Mouse (Mus musculus) liver, adult 2 months (tissue): ENCODE data around the gene Ms4a5. TPM values are rescaled to one million over a fixed set of nuclear protein-coding genes. Genes with fewer than 3 reads are reported as not detected.
A peak's percentile ranks its signal among the peaks of the same experiment; 100 is the strongest.
"Not testable (repeated sequence)": the region's sequence is repeated elsewhere in the genome, so short reads cannot be mapped to it uniquely, and the experiment has no call there.

Experiments
- DNase-seq: peaks from one replicate; pipeline ENCODE4 v3.0.0-alpha.2; 2011; ENCODE audit warnings: low read depth, low spot score; ENCODE audit errors: extremely low read depth
- H3K27ac ChIP-seq: fragments of 200-500 bp; replicated peaks from 2 replicates; pipeline ENCODE4 v1.5.1; 2012; ENCODE audit warnings: low read depth, mild to moderate bottlenecking, control low read depth, inconsistent platforms, low read length; ENCODE audit not compliant: insufficient read depth
- H3K27me3 ChIP-seq: fragments of 200-500 bp; 2 replicates; pipeline ENCODE4 v1.6.1; 2012; ENCODE audit warnings: mild to moderate bottlenecking, moderate library complexity, low read length, inconsistent platforms; ENCODE audit not compliant: control insufficient read depth, insufficient read depth
- H3K36me3 ChIP-seq: fragments of 200-500 bp; 2 replicates; pipeline ENCODE4 v1.6.1; 2012; ENCODE audit warnings: low read length, inconsistent platforms; ENCODE audit not compliant: control insufficient read depth, insufficient read depth
- H3K4me1 ChIP-seq: fragments of 200-500 bp; 2 replicates; pipeline ENCODE4 v1.6.1; 2011; ENCODE audit warnings: low read length; ENCODE audit not compliant: control insufficient read depth, insufficient read depth
- H3K4me3 ChIP-seq: fragments of 200-500 bp; 2 replicates; pipeline ENCODE4 v1.5.1; 2011; ENCODE audit warnings: low read depth, mild to moderate bottlenecking, control low read depth, low read length, moderate library complexity; ENCODE audit not compliant: insufficient read depth
- H3K79me2 ChIP-seq: fragments of 200-500 bp; 2 replicates; pipeline ENCODE4 v1.6.1; 2012; ENCODE audit warnings: inconsistent platforms, mild to moderate bottlenecking, low read length, moderate library complexity; ENCODE audit not compliant: control insufficient read depth, insufficient read depth
- H3K9ac ChIP-seq: fragments of 200-500 bp; 2 replicates; pipeline ENCODE4 v1.6.1; 2012; ENCODE audit warnings: low read depth, mild to moderate bottlenecking, control low read depth, inconsistent platforms, low read length
- CTCF ChIP-seq: fragments of 200-500 bp; IDR thresholded peaks from 2 replicates; pipeline ENCODE4 v1.5.1; 2011; ENCODE audit warnings: low read depth, low read length, control low read depth
- POLR2A ChIP-seq: fragments of 200-500 bp; IDR thresholded peaks from 2 replicates; pipeline ENCODE4 v1.6.1; 2011; ENCODE audit warnings: low read length, control low read depth; ENCODE audit not compliant: insufficient read depth; ENCODE audit errors: extremely low read depth
- WGBS: fragments of 180-500 bp; shearing (Covaris S2); methylation state at CpG from one replicate; pipeline ENCODE4 v1.1.7; 2018; 5-methylcytosine and 5-hydroxymethylcytosine counted together
- polyA plus RNA-seq: library from polyadenylated mRNA; depleted of rRNA; stranded (reverse); fragments of >200 nt; gene quantifications from 2 replicates; pipeline ENCODE4 v1.2.3, GENCODE M21; 2012; rRNA removed
- total RNA-seq: library from RNA; depleted of rRNA; stranded (reverse); fragments of >200 nt; gene quantifications from 2 replicates; pipeline ENCODE4 v1.2.3, GENCODE M21; 2014; rRNA removed

Gene Ms4a5
- total RNA-seq: not detected in 2 replicates
- polyA plus RNA-seq: not detected in 2 replicates

- H3K36me3 ChIP-seq: no peaks in the 10 kb centered on the region
- WGBS: 89% methylated on average over 2 of the region's 2 CpGs
- no peak within 1 kb of the TSS for H3K9ac ChIP-seq
- DNase-seq: no peak
- no peak within 1 kb of the TSS for H3K4me3 ChIP-seq
- H3K79me2 ChIP-seq: no peaks in the 10 kb centered on the region
- TF ChIP-seq POLR2A (no peak), CTCF (no peak)
- H3K27ac ChIP-seq: no peak within 1 kb of the TSS
- H3K4me1 ChIP-seq: no peaks in the 10 kb centered on the region
- H3K27me3 ChIP-seq: no peaks in the 10 kb centered on the region
Measured at GRCm38 (mm10) chr19:11283773-11284172, at the start of gene Ms4a5. TSS of gene Ms4a5 (minus strand) at chr19:11283873.

- no peak overlapping the region for H3K9ac ChIP-seq
- 89% methylated on average over 1 of the region's 1 CpGs for WGBS
- no peak overlapping the region for H3K27ac ChIP-seq
- no peaks in the 10 kb centered on the region for H3K27me3 ChIP-seq
- TF ChIP-seq CTCF: no peak
- TF ChIP-seq POLR2A: no peak
- H3K4me1 ChIP-seq: no peaks in the 10 kb centered on the region; the same call in 1 of the 2 replicates
- H3K4me3 ChIP-seq: no peak overlapping the region
- peak; percentile 10 for DNase-seq
- H3K36me3 ChIP-seq: no peaks in the 10 kb centered on the region
- no peaks in the 10 kb centered on the region for H3K79me2 ChIP-seq
Measured at GRCm38 (mm10) chr19:11321123-11321522, 37.5 kb upstream of the Ms4a5 start.

GRCm38 (mm10) chr19:11316786-11317185 lies 33.1 kb upstream of the Ms4a5 start:
- Histone ChIP-seq H3K4me1 (no peaks in the 10 kb centered on the region; the same call in 1 of the 2 replicates), H3K27ac (no peak overlapping the region), H3K36me3 (no peaks in the 10 kb centered on the region), H3K79me2 (no peaks in the 10 kb centered on the region), H3K9ac (no peak overlapping the region), H3K4me3 (no peak overlapping the region), H3K27me3 (no peaks in the 10 kb centered on the region)
- WGBS: 45% methylated on average over 4 of the region's 4 CpGs
- TF ChIP-seq CTCF: no peak
- TF ChIP-seq POLR2A: no peak
- no peak for DNase-seq

- H3K79me2 ChIP-seq: no peaks in the 10 kb centered on the region
- no peaks in the 10 kb centered on the region; the same call in 1 of the 2 replicates for H3K4me1 ChIP-seq
- H3K9ac ChIP-seq: no peak within 1 kb of the TSS
- no peak for DNase-seq
- no peak within 1 kb of the TSS for H3K4me3 ChIP-seq
- H3K27me3 ChIP-seq: no peaks in the 10 kb centered on the region
- 84% methylated on average over 1 of the region's 1 CpGs for WGBS
- TF ChIP-seq POLR2A (no peak), CTCF (no peak)
- H3K36me3 ChIP-seq: no peaks in the 10 kb centered on the region
- no peak within 1 kb of the TSS for H3K27ac ChIP-seq
Measured at GRCm38 (mm10) chr19:11314354-11314753, 30.7 kb upstream of the Ms4a5 start, which contains the start of gene Ms4a14. TSS of gene Ms4a14 (minus strand) at chr19:11314454.

- TF ChIP-seq CTCF (no peak), POLR2A (no peak)
- Histone ChIP-seq H3K27me3 (no peaks in the 10 kb centered on the region), H3K9ac (no peak overlapping the region)
Measured at GRCm38 (mm10) chr19:11308888-11309287, 25.2 kb upstream of the Ms4a5 start.

GRCm38 (mm10) chr19:11299529-11299928 lies 15.9 kb upstream of the Ms4a5 start:
- H3K27me3 ChIP-seq, H3K27ac ChIP-seq, H3K4me3 ChIP-seq, H3K4me1 ChIP-seq, H3K36me3 ChIP-seq, H3K9ac ChIP-seq, DNase-seq, H3K79me2 ChIP-seq: not testable (repeated sequence)
- WGBS: 61% methylated on average over 4 of the region's 4 CpGs

More at GRCm38 (mm10) chr19:11308888-11309287, 25.2 kb upstream of the Ms4a5 start:
- no peak overlapping the region for H3K27ac ChIP-seq
- no peaks in the 10 kb centered on the region for H3K36me3 ChIP-seq
- DNase-seq: no peak
- no peaks in the 10 kb centered on the region for H3K4me1 ChIP-seq
- H3K4me3 ChIP-seq: no peak overlapping the region
- H3K79me2 ChIP-seq: no peaks in the 10 kb centered on the region
